Comparison of ENCODE assay signal across 19 mouse cellular contexts in genomic region chr1:155974931-155975330, GRCm38 (mm10). TPM values are rescaled to one million over a fixed set of nuclear protein-coding genes. Genes with fewer than 3 reads are reported as not detected.
A peak's percentile ranks its signal among the peaks of the same experiment; 100 is the strongest.
DNase-seq lines count a peak whose midpoint lies in the region; ATAC-seq and TF ChIP-seq lines count a peak whose summit lies in the region.
"Had no signal": no experiment of that assay in that cellular context is flagged by ENCODE, and none has a peak within 500 bp of the region (broad histone marks: within the 10 kb centered on the region; RNA-seq: fewer than 3 reads in every experiment).

No protein-coding gene starts in this region.

- H3K4me3 ChIP-seq in erythroblast, embryonic 14.5 days (replicated peaks), result peak overlapping the region; percentile 100
- H3K4me3 ChIP-seq in liver, postnatal 0 days (ENCODE audit: low read depth, low read length), result no peak overlapping the region
- H3K4me3 ChIP-seq in hindbrain, embryonic 14.5 days (replicated peaks; ENCODE audit: low read length), result no peak overlapping the region

- H3K27ac ChIP-seq in liver, postnatal 0 days (ENCODE audit: low read depth), result no peak overlapping the region
- no peak overlapping the region for H3K27ac ChIP-seq in hindbrain, embryonic 14.5 days
- H3K27ac ChIP-seq: embryonic facial prominence, embryonic 13.5 days; limb, embryonic 10.5 days; midbrain, embryonic 10.5 days had no signal

- no peak for TF ChIP-seq CTCF in liver, postnatal 0 days (IDR thresholded peaks at IDR 0.05; ENCODE audit: low read depth)

- H3K4me1 ChIP-seq in erythroblast, embryonic 14.5 days (ENCODE audit: control insufficient read depth), result peaks cover 34% of the 10 kb centered on the region
- peaks cover 21% of the 10 kb centered on the region for H3K4me1 ChIP-seq in liver, postnatal 0 days (ENCODE audit: insufficient read depth)
- peaks cover 19% of the 10 kb centered on the region for H3K4me1 ChIP-seq in hindbrain, embryonic 14.5 days (replicated peaks; ENCODE audit: control insufficient read depth, insufficient read depth, low read length)

- peak overlapping the region; percentile 90 for H3K4me2 ChIP-seq in liver, postnatal 0 days (ENCODE audit: low read depth, low read length)
- H3K4me2 ChIP-seq in hindbrain, embryonic 14.5 days (replicated peaks), result no peak overlapping the region

- no peaks in the 10 kb centered on the region for H3K27me3 ChIP-seq in erythroblast, embryonic 14.5 days (ENCODE audit: control insufficient read depth)
- H3K27me3 ChIP-seq in liver, postnatal 0 days (ENCODE audit: insufficient read depth, low read length), result no peaks in the 10 kb centered on the region
- H3K27me3 ChIP-seq in hindbrain, embryonic 14.5 days (ENCODE audit: control insufficient read depth, insufficient read depth, low read length), result no peaks in the 10 kb centered on the region
- H3K27me3 ChIP-seq: embryonic facial prominence, embryonic 13.5 days; heart, embryonic 12.5 days had no signal

- 34% methylated on average over 2 of the region's 2 CpGs for WGBS in liver, postnatal 0 days (ENCODE audit: insufficient replicate concordance)
- 66% methylated on average over 2 of the region's 2 CpGs for WGBS in hindbrain, embryonic 14.5 days

- no peak for ATAC-seq in erythroblast, adult 5-6 weeks (replicated peaks; ENCODE audit: low FRiP score, poor library complexity, severe bottlenecking)
- no peak for ATAC-seq in liver, postnatal 0 days
- ATAC-seq in hindbrain, embryonic 14.5 days (ENCODE audit: low FRiP score), result no peak
- ATAC-seq: forebrain, embryonic 16.5 days had no signal

- H3K9me3 ChIP-seq in erythroblast, embryonic 14.5 days (ENCODE audit: control insufficient read depth, low read length), result no peaks in the 10 kb centered on the region
- H3K9me3 ChIP-seq in liver, postnatal 0 days (ENCODE audit: low read length), result no peaks in the 10 kb centered on the region
- H3K9me3 ChIP-seq in hindbrain, embryonic 14.5 days (ENCODE audit: control insufficient read depth, low read length), result no peaks in the 10 kb centered on the region
- H3K9me3 ChIP-seq: embryonic facial prominence, embryonic 13.5 days; heart, embryonic 12.5 days; limb, embryonic 10.5 days; midbrain, embryonic 10.5 days had no signal

- H3K36me3 ChIP-seq in erythroblast, embryonic 14.5 days (ENCODE audit: control insufficient read depth), result no peaks in the 10 kb centered on the region
- no peaks in the 10 kb centered on the region for H3K36me3 ChIP-seq in liver, postnatal 0 days (replicated peaks; ENCODE audit: insufficient read depth, low read length)
- H3K36me3 ChIP-seq in hindbrain, embryonic 14.5 days (replicated peaks; ENCODE audit: control insufficient read depth, insufficient read depth), result no peaks in the 10 kb centered on the region
- H3K36me3 ChIP-seq: embryonic facial prominence, embryonic 13.5 days; heart, embryonic 12.5 days; limb, embryonic 10.5 days; midbrain, embryonic 10.5 days had no signal

- TF ChIP-seq EP300 in liver, postnatal 0 days (IDR thresholded peaks at IDR 0.05; ENCODE audit: low read depth), result 0 out of 2 replicates have a peak, but pooled peaks have one; percentile 18

- H3K9ac ChIP-seq in liver, postnatal 0 days (replicated peaks), result no peak overlapping the region
- H3K9ac ChIP-seq in hindbrain, embryonic 14.5 days, result no peak overlapping the region

- DNase-seq in MEL-GATA-1-ER (ENCODE audit: extremely low read depth, low read depth) (peak; percentile 12), liver (peak; percentile 15)
- DNase-seq in liver, postnatal 0 days, result no peak
- DNase-seq in hindbrain, embryonic 14.5 days (ENCODE audit: low spot score), result no peak
- no peak for DNase-seq in T-cell, adult 2 months (ENCODE audit: low spot score)
- DNase-seq in heart, postnatal 36 days, result no peak
- DNase-seq: adrenal gland, adult 2 months; heart, postnatal 4 days; kidney, adult 8-10 months; kidney, postnatal 25 days; lung, adult 18-20 months; lung, postnatal 36 days had no signal

- intact Hi-C loops in heart, postnatal 36 days (cut with DNase I), result loop anchor here (5.0 kb wide), 1 partner anchor 163 kb away; the partner anchor contains the start of gene Qsox1

RNA-seq across cellular contexts. Expression of gene Cep350, which starts 1.9 kb away (rescaled TPM):
- 0.15 and 0.38 TPM in 2 replicates for polyA plus RNA-seq in erythroblast, embryonic 14.5 days (2012)
- total RNA-seq in erythroblast, adult 5-6 weeks (2015; ENCODE audit: low replicate concordance), result 35.5 and 42.2 TPM in 2 replicates
- total RNA-seq in erythroblast, adult 5-6 weeks (2017; ENCODE audit: low replicate concordance), result 48.2 and 80.0 TPM in 2 replicates
- polyA plus RNA-seq in liver, postnatal 0 days (2015; fragmentation: Nextera tagmentation; extraction: Ambion mirVana), result 4.6 and 5.7 TPM in 2 replicates
- 15.1 and 15.4 TPM in 2 replicates for polyA plus RNA-seq in hindbrain, embryonic 14.5 days (2014; fragmentation: Nextera tagmentation; extraction: Ambion mirVana)
- total RNA-seq in heart, postnatal 36 days (2021), result 10 to 100 TPM; 38.0 TPM

Comparison
In these comparisons a context has a peak if more than half of its experiments do, and no peak if none do; other contexts are left out.
1. DNase-seq: peak in MEL-GATA-1-ER (single experiment) and liver (single experiment); none in liver, postnatal 0 days (single experiment), hindbrain, embryonic 14.5 days (single experiment), T-cell, adult 2 months (single experiment) and heart, postnatal 36 days (0 of 2).